8 mouse cellular contexts compared by ENCODE assay signal in the genomic region with DNA sequence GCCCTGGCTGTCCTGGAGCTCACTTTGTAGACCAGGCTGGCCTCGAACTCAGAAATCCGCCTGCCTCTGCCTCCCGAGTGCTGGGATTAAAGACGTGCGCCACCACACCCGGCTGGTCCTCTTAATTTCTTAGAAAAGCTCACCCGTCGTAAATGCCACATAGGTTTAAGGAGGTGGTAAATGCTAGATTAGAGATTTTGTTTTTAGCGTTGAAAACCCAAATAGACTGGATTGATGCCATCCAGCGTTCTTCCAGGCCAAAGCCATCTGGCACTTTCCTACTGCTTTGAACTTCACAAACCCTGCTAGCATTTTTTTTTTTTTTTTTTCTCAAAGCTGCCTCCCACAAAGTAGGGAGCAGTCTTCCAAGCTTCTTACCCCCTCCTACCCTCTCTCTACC. TPM values are rescaled to one million over a fixed set of nuclear protein-coding genes. Genes with fewer than 3 reads are reported as not detected.
DNase-seq lines count a peak whose midpoint lies in the region; ATAC-seq lines count a peak whose summit lies in the region.

No protein-coding gene starts in this region.

- ATAC-seq in heart, embryonic 11.5 days (replicated peaks; ENCODE audit: insufficient number of reproducible peaks, low FRiP score, low TSS enrichment), result no peak
- no peak for ATAC-seq in midbrain, embryonic 13.5 days
- no peak for ATAC-seq in hindbrain, embryonic 16.5 days
- ATAC-seq in neural tube, embryonic 15.5 days (ENCODE audit: low FRiP score), result no peak
- no peak for ATAC-seq in CD4-positive, CD25-positive, alpha-beta regulatory T cell, adult 4 months

- peak overlapping the region; percentile 59 for H3K4me3 ChIP-seq in heart, embryonic 11.5 days (ENCODE audit: low read depth, low read length)
- no peak overlapping the region for H3K4me3 ChIP-seq in heart, embryonic 10.5 days
- no peak overlapping the region; the same call in 1 of the 2 replicates for H3K4me3 ChIP-seq in midbrain, embryonic 13.5 days (replicated peaks)
- H3K4me3 ChIP-seq in midbrain, embryonic 10.5 days, result no peak overlapping the region
- H3K4me3 ChIP-seq in hindbrain, embryonic 16.5 days (ENCODE audit: low read length), result no peak overlapping the region
- H3K4me3 ChIP-seq in neural tube, embryonic 15.5 days (replicated peaks), result peak overlapping the region; percentile 79; the same call in 1 of the 2 replicates

- no peak overlapping the region; the same call in 1 of the 2 replicates for H3K9ac ChIP-seq in heart, embryonic 11.5 days (ENCODE audit: low read depth, low read length)
- no peak overlapping the region for H3K9ac ChIP-seq in midbrain, embryonic 13.5 days (replicated peaks)
- H3K9ac ChIP-seq in hindbrain, embryonic 16.5 days (ENCODE audit: low read depth, low read length), result no peak overlapping the region
- no peak overlapping the region for H3K9ac ChIP-seq in neural tube, embryonic 15.5 days (replicated peaks)

- no peak overlapping the region for H3K27ac ChIP-seq in heart, embryonic 11.5 days (ENCODE audit: low read depth, low read length)
- no peak overlapping the region for H3K27ac ChIP-seq in heart, embryonic 10.5 days
- H3K27ac ChIP-seq in midbrain, embryonic 13.5 days, result no peak overlapping the region
- no peak overlapping the region for H3K27ac ChIP-seq in midbrain, embryonic 10.5 days (replicated peaks)
- no peak overlapping the region for H3K27ac ChIP-seq in hindbrain, embryonic 16.5 days (ENCODE audit: low read depth, low read length)
- no peak overlapping the region for H3K27ac ChIP-seq in neural tube, embryonic 15.5 days (replicated peaks)

- H3K27me3 ChIP-seq in heart, embryonic 11.5 days (ENCODE audit: control insufficient read depth, insufficient read depth, low read length), result no peaks in the 10 kb centered on the region
- no peaks in the 10 kb centered on the region for H3K27me3 ChIP-seq in heart, embryonic 10.5 days (ENCODE audit: insufficient read depth, poor library complexity, severe bottlenecking)
- no peaks in the 10 kb centered on the region; the same call in 1 of the 2 replicates for H3K27me3 ChIP-seq in midbrain, embryonic 13.5 days
- no peaks in the 10 kb centered on the region for H3K27me3 ChIP-seq in midbrain, embryonic 10.5 days (ENCODE audit: low read depth, poor library complexity, severe bottlenecking)
- no peaks in the 10 kb centered on the region for H3K27me3 ChIP-seq in hindbrain, embryonic 16.5 days (replicated peaks; ENCODE audit: control insufficient read depth, insufficient read depth, low read length)
- no peaks in the 10 kb centered on the region for H3K27me3 ChIP-seq in neural tube, embryonic 15.5 days (replicated peaks)

- H3K36me3 ChIP-seq in heart, embryonic 11.5 days (ENCODE audit: control insufficient read depth, insufficient read depth, low read length), result peaks cover 3% of the 10 kb centered on the region; the same call in 1 of the 2 replicates
- peaks cover 26% of the 10 kb centered on the region for H3K36me3 ChIP-seq in heart, embryonic 10.5 days
- peaks cover 28% of the 10 kb centered on the region for H3K36me3 ChIP-seq in midbrain, embryonic 13.5 days
- peaks cover 30% of the 10 kb centered on the region for H3K36me3 ChIP-seq in midbrain, embryonic 10.5 days
- H3K36me3 ChIP-seq in hindbrain, embryonic 16.5 days (ENCODE audit: control insufficient read depth, insufficient read depth, low read length), result peaks cover 4% of the 10 kb centered on the region
- H3K36me3 ChIP-seq in neural tube, embryonic 15.5 days, result peaks cover 30% of the 10 kb centered on the region

- 88% methylated on average over 10 of the region's 10 CpGs for WGBS in heart, embryonic 11.5 days (ENCODE audit: insufficient replicate concordance)
- 90% methylated on average over 10 of the region's 10 CpGs for WGBS in heart, embryonic 10.5 days
- 90% methylated on average over 10 of the region's 10 CpGs for WGBS in midbrain, embryonic 13.5 days
- WGBS in midbrain, embryonic 10.5 days, result 93% methylated on average over 10 of the region's 10 CpGs
- WGBS in hindbrain, embryonic 16.5 days, result 86% methylated on average over 9 of the region's 10 CpGs
- WGBS in neural tube, embryonic 15.5 days, result 87% methylated on average over 10 of the region's 10 CpGs

- H3K4me1 ChIP-seq in heart, embryonic 11.5 days (ENCODE audit: control insufficient read depth, insufficient read depth, low read length), result 0 out of 2 replicates have a peak, but pooled peaks cover 2% of the 10 kb centered on the region
- no peaks in the 10 kb centered on the region for H3K4me1 ChIP-seq in heart, embryonic 10.5 days
- peaks cover 15% of the 10 kb centered on the region for H3K4me1 ChIP-seq in midbrain, embryonic 13.5 days (replicated peaks)
- H3K4me1 ChIP-seq in midbrain, embryonic 10.5 days, result peaks cover 4% of the 10 kb centered on the region
- peaks cover 3% of the 10 kb centered on the region for H3K4me1 ChIP-seq in hindbrain, embryonic 16.5 days (ENCODE audit: control insufficient read depth, insufficient read depth, low read depth, low read length)
- peaks cover 12% of the 10 kb centered on the region for H3K4me1 ChIP-seq in neural tube, embryonic 15.5 days

- no peak for DNase-seq in heart, embryonic 10.5 days (ENCODE audit: low spot score)
- no peak for DNase-seq in midbrain, embryonic 10.5 days (ENCODE audit: low spot score)
- DNase-seq in right cerebral cortex, postnatal 14 days, result no peak

- H3K4me2 ChIP-seq in heart, embryonic 11.5 days, result peak overlapping the region; percentile 89
- peak overlapping the region; percentile 77; the same call in 1 of the 2 replicates for H3K4me2 ChIP-seq in midbrain, embryonic 13.5 days (replicated peaks)
- H3K4me2 ChIP-seq in hindbrain, embryonic 16.5 days (ENCODE audit: low read length), result peak overlapping the region; percentile 87
- H3K4me2 ChIP-seq in neural tube, embryonic 15.5 days, result peak overlapping the region; percentile 62

- H3K9me3 ChIP-seq in heart, embryonic 11.5 days (replicated peaks; ENCODE audit: control insufficient read depth, low read length), result no peaks in the 10 kb centered on the region
- no peaks in the 10 kb centered on the region for H3K9me3 ChIP-seq in heart, embryonic 10.5 days
- no peaks in the 10 kb centered on the region for H3K9me3 ChIP-seq in midbrain, embryonic 13.5 days
- no peaks in the 10 kb centered on the region for H3K9me3 ChIP-seq in midbrain, embryonic 10.5 days (replicated peaks)
- H3K9me3 ChIP-seq in hindbrain, embryonic 16.5 days (ENCODE audit: control insufficient read depth, low read length), result no peaks in the 10 kb centered on the region
- H3K9me3 ChIP-seq in neural tube, embryonic 15.5 days (replicated peaks), result no peaks in the 10 kb centered on the region

RNA-seq across cellular contexts. Expression of gene Glrx2, which starts 24.4 kb away (rescaled TPM):
- 66.8 and 70.3 TPM in 2 replicates for polyA plus RNA-seq in heart, embryonic 11.5 days (2014; fragmentation: Nextera tagmentation; extraction: Ambion mirVana)
- 81.4 and 85.2 TPM in 2 replicates for polyA plus RNA-seq in heart, embryonic 10.5 days (2016; fragmentation: Nextera tagmentation; extraction: Ambion mirVana)
- 135 and 140 TPM in 2 replicates for polyA plus RNA-seq in midbrain, embryonic 13.5 days (2015; fragmentation: Nextera tagmentation; extraction: Ambion mirVana)
- 71.4 and 72.5 TPM in 2 replicates for polyA plus RNA-seq in midbrain, embryonic 10.5 days (2016; fragmentation: Nextera tagmentation; extraction: Ambion mirVana)
- 114 and 123 TPM in 2 replicates for polyA plus RNA-seq in hindbrain, embryonic 16.5 days (2015; fragmentation: Nextera tagmentation; extraction: Ambion mirVana)
- polyA plus RNA-seq in neural tube, embryonic 15.5 days (2015; fragmentation: Nextera tagmentation; extraction: Ambion mirVana), result 121 and 134 TPM in 2 replicates
- 10 to 100 TPM; 34.4 to 42.8 TPM for polyA plus RNA-seq in CD4-positive, CD25-positive, alpha-beta regulatory T cell, adult 4 months (2017; shearing (Covaris generic))

RNA-seq across cellular contexts. Expression of gene Trove2, which starts 36.3 kb away (rescaled TPM):
- 13.2 and 16.7 TPM in 2 replicates for polyA plus RNA-seq in heart, embryonic 11.5 days (2014; fragmentation: Nextera tagmentation; extraction: Ambion mirVana)
- 14.2 and 16.6 TPM in 2 replicates for polyA plus RNA-seq in heart, embryonic 10.5 days (2016; fragmentation: Nextera tagmentation; extraction: Ambion mirVana)
- polyA plus RNA-seq in midbrain, embryonic 13.5 days (2015; fragmentation: Nextera tagmentation; extraction: Ambion mirVana), result 46.0 and 51.8 TPM in 2 replicates
- 33.8 and 43.8 TPM in 2 replicates for polyA plus RNA-seq in midbrain, embryonic 10.5 days (2016; fragmentation: Nextera tagmentation; extraction: Ambion mirVana)
- 27.4 and 31.8 TPM in 2 replicates for polyA plus RNA-seq in hindbrain, embryonic 16.5 days (2015; fragmentation: Nextera tagmentation; extraction: Ambion mirVana)
- 19.0 and 20.2 TPM in 2 replicates for polyA plus RNA-seq in neural tube, embryonic 15.5 days (2015; fragmentation: Nextera tagmentation; extraction: Ambion mirVana)
- polyA plus RNA-seq in CD4-positive, CD25-positive, alpha-beta regulatory T cell, adult 4 months (2017; shearing (Covaris generic)), result 1 to 10 TPM; 3.4 to 4.7 TPM

RNA-seq across cellular contexts. Expression of gene Uchl5, which starts 36.5 kb away (rescaled TPM):
- polyA plus RNA-seq in heart, embryonic 11.5 days (2014; fragmentation: Nextera tagmentation; extraction: Ambion mirVana), result 66.9 and 68.1 TPM in 2 replicates
- 88.5 and 109 TPM in 2 replicates for polyA plus RNA-seq in heart, embryonic 10.5 days (2016; fragmentation: Nextera tagmentation; extraction: Ambion mirVana)
- polyA plus RNA-seq in midbrain, embryonic 13.5 days (2015; fragmentation: Nextera tagmentation; extraction: Ambion mirVana), result 69.1 and 79.4 TPM in 2 replicates
- polyA plus RNA-seq in midbrain, embryonic 10.5 days (2016; fragmentation: Nextera tagmentation; extraction: Ambion mirVana), result 102 and 116 TPM in 2 replicates
- 64.0 and 68.3 TPM in 2 replicates for polyA plus RNA-seq in hindbrain, embryonic 16.5 days (2015; fragmentation: Nextera tagmentation; extraction: Ambion mirVana)
- polyA plus RNA-seq in neural tube, embryonic 15.5 days (2015; fragmentation: Nextera tagmentation; extraction: Ambion mirVana), result 72.5 and 92.0 TPM in 2 replicates
- polyA plus RNA-seq in CD4-positive, CD25-positive, alpha-beta regulatory T cell, adult 4 months (2017; shearing (Covaris generic)), result 10 to 100 TPM; 47.8 to 56.9 TPM

RNA-seq across cellular contexts. Expression of gene Cdc73, which starts 37.9 kb away (rescaled TPM):
- 17.8 and 19.4 TPM in 2 replicates for polyA plus RNA-seq in heart, embryonic 11.5 days (2014; fragmentation: Nextera tagmentation; extraction: Ambion mirVana)
- polyA plus RNA-seq in heart, embryonic 10.5 days (2016; fragmentation: Nextera tagmentation; extraction: Ambion mirVana), result 25.2 and 31.7 TPM in 2 replicates
- polyA plus RNA-seq in midbrain, embryonic 13.5 days (2015; fragmentation: Nextera tagmentation; extraction: Ambion mirVana), result 21.0 and 26.8 TPM in 2 replicates
- polyA plus RNA-seq in midbrain, embryonic 10.5 days (2016; fragmentation: Nextera tagmentation; extraction: Ambion mirVana), result 29.3 and 32.3 TPM in 2 replicates
- polyA plus RNA-seq in hindbrain, embryonic 16.5 days (2015; fragmentation: Nextera tagmentation; extraction: Ambion mirVana), result 7.7 and 12.2 TPM in 2 replicates
- 17.9 and 19.9 TPM in 2 replicates for polyA plus RNA-seq in neural tube, embryonic 15.5 days (2015; fragmentation: Nextera tagmentation; extraction: Ambion mirVana)
- 10 to 100 TPM; 15.5 to 21.5 TPM for polyA plus RNA-seq in CD4-positive, CD25-positive, alpha-beta regulatory T cell, adult 4 months (2017; shearing (Covaris generic))

Comparison
In these comparisons a context has a peak if more than half of its experiments do, and no peak if none do; other contexts are left out.
1. H3K4me3 ChIP-seq: peak in heart, embryonic 11.5 days (single experiment) and neural tube, embryonic 15.5 days (single experiment); none in heart, embryonic 10.5 days (single experiment), midbrain, embryonic 13.5 days (single experiment), midbrain, embryonic 10.5 days (single experiment) and hindbrain, embryonic 16.5 days (single experiment).
2. Peak in every context shown above with its lines, with median percentiles within 50 percentile points of each other: H3K4me2 ChIP-seq.